Mouse (Mus musculus) brain, embryonic 14.5 days (tissue): Measurements from ENCODE around the gene Pacsin1.

ENCODE experiments used
- CTCF ChIP-seq: fragments of 200-500 bp; IDR thresholded peaks from 2 replicates; pipeline ENCODE4 v1.5.1; 2012; ENCODE audit warnings: inconsistent platforms, mild to moderate bottlenecking, moderate library complexity, borderline replicate concordance; ENCODE audit not compliant: insufficient read depth, insufficient read length; ENCODE audit errors: extremely low read depth
- POLR2A ChIP-seq: fragments of 200-500 bp; IDR thresholded peaks from 2 replicates; pipeline ENCODE4 v1.6.1; 2012; ENCODE audit warnings: mild to moderate bottlenecking, inconsistent platforms, borderline replicate concordance; ENCODE audit not compliant: poor library complexity, insufficient read depth, insufficient read length, severe bottlenecking; ENCODE audit errors: extremely low read depth

DNA sequence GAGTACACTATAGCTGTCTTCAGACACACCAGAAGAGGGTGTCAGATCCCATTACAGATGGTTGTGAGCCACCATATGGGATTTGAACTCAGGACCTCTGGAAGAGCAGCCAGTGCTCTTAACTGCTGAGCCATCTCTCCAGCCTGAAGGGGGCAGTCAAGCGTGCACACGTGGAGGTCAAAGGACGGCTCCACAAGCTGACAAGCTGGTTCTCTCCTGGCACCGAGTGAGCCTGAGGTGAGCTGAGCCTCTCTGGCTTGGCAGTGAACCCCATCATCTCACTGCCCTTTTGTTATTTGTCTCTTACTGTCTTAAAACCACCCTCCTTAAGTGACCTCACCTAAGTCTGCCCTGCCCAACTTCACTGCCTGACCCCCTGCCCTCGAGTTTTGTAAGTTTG is 27.9 kb upstream of the Pacsin1 start:
- TF ChIP-seq CTCF: no peak
- no peak for TF ChIP-seq POLR2A
